Mouse (Mus musculus) lung, postnatal 14 days (tissue): Measurements from ENCODE around the gene Rtf2.

Experiments used
- DNase-seq: peaks from one replicate; pipeline ENCODE4 v3.0.0; 2021

Gene Rtf2

GRCm38 (mm10) chr2:172439843-172440639 is at the start of gene Rtf2:
Gene Rtf2, plus strand, starts transcription at chr2:172440556.
- peak; percentile 99 for DNase-seq

- DNase-seq, result no peak
Measured at GRCm38 (mm10) chr2:172392041-172392521, 48.3 kb upstream of the Rtf2 start.

- DNase-seq, result peak; percentile 59
Measured at GRCm38 (mm10) chr2:172393391-172394051, 46.8 kb upstream of the Rtf2 start, which contains the start of gene Cass4. Gene Cass4, plus strand, starts transcription at chr2:172393794.

- DNase-seq, result no peak
Measured at GRCm38 (mm10) chr2:172394052-172394392, 46.3 kb upstream of the Rtf2 start.

GRCm38 (mm10) chr2:172394671-172395070 is 45.7 kb upstream of the Rtf2 start:
- no peak for DNase-seq

- no peak for DNase-seq
Measured at GRCm38 (mm10) chr2:172395961-172396360, 44.4 kb upstream of the Rtf2 start.

GRCm38 (mm10) chr2:172399901-172400300 is 40.5 kb upstream of the Rtf2 start:
- no peak for DNase-seq

- DNase-seq, result peak; percentile 28
Measured at GRCm38 (mm10) chr2:172401116-172401825, 39.1 kb upstream of the Rtf2 start.

- DNase-seq, result no peak
Measured at GRCm38 (mm10) chr2:172404239-172404638, 36.1 kb upstream of the Rtf2 start.

GRCm38 (mm10) chr2:172405011-172405410 is 35.3 kb upstream of the Rtf2 start:
- no peak for DNase-seq

- DNase-seq, result no peak
Measured at GRCm38 (mm10) chr2:172406173-172406572, 34.2 kb upstream of the Rtf2 start.

GRCm38 (mm10) chr2:172407499-172407898 is 32.9 kb upstream of the Rtf2 start:
- no peak for DNase-seq

GRCm38 (mm10) chr2:172410686-172411085 is 29.7 kb upstream of the Rtf2 start:
- no peak for DNase-seq

- DNase-seq, result peak; percentile 44
Measured at GRCm38 (mm10) chr2:172411091-172411490, 29.3 kb upstream of the Rtf2 start.

GRCm38 (mm10) chr2:172412454-172412853 is 27.9 kb upstream of the Rtf2 start:
- DNase-seq, result peak; percentile 59

- DNase-seq, result no peak
Measured at GRCm38 (mm10) chr2:172413273-172413672, 27.1 kb upstream of the Rtf2 start.

- DNase-seq, result no peak
Measured at GRCm38 (mm10) chr2:172413894-172414293, 26.5 kb upstream of the Rtf2 start.

- DNase-seq, result no peak
Measured at GRCm38 (mm10) chr2:172416218-172416617, 24.1 kb upstream of the Rtf2 start.

- DNase-seq, result no peak
Measured at GRCm38 (mm10) chr2:172416876-172417275, 23.5 kb upstream of the Rtf2 start.

GRCm38 (mm10) chr2:172418208-172418607 is 22.1 kb upstream of the Rtf2 start:
- DNase-seq, result no peak

- DNase-seq, result no peak
Measured at GRCm38 (mm10) chr2:172430609-172431008, 9.7 kb upstream of the Rtf2 start.

- DNase-seq, result no peak
Measured at GRCm38 (mm10) chr2:172433746-172434145, 6.6 kb upstream of the Rtf2 start.

GRCm38 (mm10) chr2:172437371-172437952 is 2.9 kb upstream of the Rtf2 start:
- DNase-seq, result no peak
